Mouse (Mus musculus): ENCODE data around the gene Myocd. TPM values are rescaled to one million over a fixed set of nuclear protein-coding genes. Genes with fewer than 3 reads are reported as not detected.

The Myocd gene
- polyA plus RNA-seq, 1 experiment from 2014 or later = 7.7 TPM

DNA sequence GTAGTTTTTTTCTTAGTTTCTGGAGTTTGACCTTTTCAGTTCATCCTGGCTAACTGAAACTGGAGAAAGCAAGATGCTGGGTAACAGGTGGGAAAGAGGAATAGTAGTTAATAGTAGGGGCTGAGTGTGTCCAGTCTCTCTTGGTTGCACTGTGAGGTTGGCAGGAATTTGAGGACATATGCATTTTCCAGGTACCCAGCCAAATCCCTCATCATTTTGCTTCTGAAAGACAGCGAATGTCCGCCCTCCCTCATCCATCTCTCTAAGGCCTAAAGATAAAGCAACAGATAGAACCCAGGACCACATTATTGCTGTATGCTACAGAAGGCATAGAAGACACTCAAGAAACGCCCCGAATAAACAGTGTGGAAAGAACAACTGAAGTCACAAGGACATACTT is 10.8 kb downstream of the Myocd start:
- no peak overlapping the region for H3K4me3 ChIP-seq (ENCODE audit: low read length)
- H3K4me2 ChIP-seq (replicated peaks; ENCODE audit: low read depth, low read length) = no peak overlapping the region
- H3K9me3 ChIP-seq (ENCODE audit: low read length) = no peaks in the 10 kb centered on the region
- no peak for ATAC-seq (ENCODE audit: low FRiP score, low TSS enrichment)
- H3K4me1 ChIP-seq (ENCODE audit: insufficient read depth, low read length) = no peaks in the 10 kb centered on the region
- no peaks in the 10 kb centered on the region for H3K36me3 ChIP-seq (ENCODE audit: insufficient read depth, low read length)
- H3K9ac ChIP-seq (replicated peaks; ENCODE audit: low read length) = no peak overlapping the region
- H3K27me3 ChIP-seq (ENCODE audit: insufficient read depth, low read length) = no peaks in the 10 kb centered on the region
- H3K27ac ChIP-seq (ENCODE audit: low read length) = no peak overlapping the region
- WGBS = 95% methylated on average over 4 of the region's 4 CpGs

DNA sequence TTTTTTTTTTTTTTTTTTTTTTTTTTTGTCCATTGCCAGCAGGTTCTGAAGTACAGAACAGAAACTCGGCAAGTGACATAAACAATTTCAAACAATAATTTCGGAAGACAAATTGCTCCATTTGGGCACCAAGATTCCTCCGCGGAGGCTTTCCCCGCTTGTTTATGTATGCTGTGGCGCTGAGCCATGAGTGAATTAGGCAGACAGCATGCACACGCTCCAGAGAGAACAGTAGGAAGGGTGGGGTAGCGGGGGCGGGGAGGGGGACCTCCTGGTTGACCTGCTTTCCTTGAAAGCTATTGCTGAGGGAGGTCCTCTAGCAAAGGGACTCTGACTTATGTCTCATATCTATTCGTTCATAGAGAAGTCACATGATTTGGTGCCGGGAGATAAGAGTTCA is 13.6 kb downstream of the Myocd start:
- H3K9me3 ChIP-seq (ENCODE audit: low read length) = no peaks in the 10 kb centered on the region
- WGBS = 76% methylated on average over 11 of the region's 11 CpGs
- H3K27me3 ChIP-seq (ENCODE audit: insufficient read depth, low read length) = no peaks in the 10 kb centered on the region
- H3K4me3 ChIP-seq (ENCODE audit: low read length) = no peak overlapping the region
- H3K4me2 ChIP-seq (replicated peaks; ENCODE audit: low read depth, low read length) = no peak overlapping the region
- ATAC-seq (ENCODE audit: low FRiP score, low TSS enrichment) = no peak
- no peak overlapping the region for H3K9ac ChIP-seq (replicated peaks; ENCODE audit: low read length)
- no peaks in the 10 kb centered on the region for H3K36me3 ChIP-seq (ENCODE audit: insufficient read depth, low read length)
- H3K4me1 ChIP-seq (ENCODE audit: insufficient read depth, low read length) = no peaks in the 10 kb centered on the region
- H3K27ac ChIP-seq (ENCODE audit: low read length) = no peak overlapping the region

DNA sequence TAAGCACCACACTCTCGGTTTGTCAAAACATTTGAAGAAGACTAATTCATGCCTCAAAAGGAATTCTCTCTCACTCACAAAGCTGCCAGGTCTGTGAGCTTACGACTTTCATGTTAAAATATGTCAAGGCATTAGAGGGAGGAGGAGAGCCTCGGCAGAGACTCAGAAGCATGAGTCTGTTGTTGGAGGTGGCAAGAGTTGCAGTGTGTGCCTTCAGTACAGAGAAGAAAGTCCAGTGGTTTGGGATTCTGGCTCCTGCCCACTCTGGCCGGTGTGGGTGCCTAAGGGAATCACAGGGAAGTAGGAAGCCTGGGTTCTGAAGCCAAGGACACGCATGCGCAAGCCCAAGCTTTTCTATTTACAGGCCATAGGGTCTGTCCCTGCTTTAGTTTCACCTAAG is 14.2 kb downstream of the Myocd start:
- no peak overlapping the region for H3K4me3 ChIP-seq (ENCODE audit: low read length)
- no peaks in the 10 kb centered on the region for H3K27me3 ChIP-seq (ENCODE audit: insufficient read depth, low read length)
- no peak overlapping the region for H3K4me2 ChIP-seq (replicated peaks; ENCODE audit: low read depth, low read length)
- H3K9me3 ChIP-seq (ENCODE audit: low read length) = no peaks in the 10 kb centered on the region
- 70% methylated on average over 6 of the region's 6 CpGs for WGBS
- H3K4me1 ChIP-seq (ENCODE audit: insufficient read depth, low read length) = no peaks in the 10 kb centered on the region
- H3K9ac ChIP-seq (replicated peaks; ENCODE audit: low read length) = no peak overlapping the region
- no peak overlapping the region for H3K27ac ChIP-seq (ENCODE audit: low read length)
- H3K36me3 ChIP-seq (ENCODE audit: insufficient read depth, low read length) = no peaks in the 10 kb centered on the region
- ATAC-seq (ENCODE audit: low FRiP score, low TSS enrichment) = no peak

DNA sequence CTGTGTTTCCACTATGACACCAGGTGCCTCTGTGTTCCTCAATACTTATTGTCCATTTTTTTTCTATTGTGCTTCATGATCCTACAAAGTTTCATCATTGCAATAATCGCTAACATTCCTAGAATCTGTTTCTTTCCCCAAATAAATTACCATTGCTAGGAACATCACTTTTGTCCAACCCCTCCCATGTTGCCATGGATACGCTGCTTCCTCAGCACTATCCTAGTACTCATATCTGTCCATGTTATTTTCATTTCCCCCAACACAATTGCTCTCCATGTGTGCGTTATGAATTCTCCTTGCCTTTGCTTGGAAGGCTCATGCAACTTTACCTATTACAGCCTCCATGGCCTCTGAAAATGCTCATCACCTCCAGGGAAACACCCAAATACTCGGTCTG is 19.4 kb downstream of the Myocd start:
- H3K27ac ChIP-seq (ENCODE audit: low read length) = no peak overlapping the region
- H3K9ac ChIP-seq (replicated peaks; ENCODE audit: low read length) = no peak overlapping the region
- no peak overlapping the region for H3K4me2 ChIP-seq (replicated peaks; ENCODE audit: low read depth, low read length)
- H3K27me3 ChIP-seq (ENCODE audit: insufficient read depth, low read length) = no peaks in the 10 kb centered on the region
- no peak overlapping the region for H3K4me3 ChIP-seq (ENCODE audit: low read length)
- WGBS = 91% methylated on average over 4 of the region's 4 CpGs
- no peaks in the 10 kb centered on the region for H3K36me3 ChIP-seq (ENCODE audit: insufficient read depth, low read length)
- H3K9me3 ChIP-seq (ENCODE audit: low read length) = no peaks in the 10 kb centered on the region
- ATAC-seq (ENCODE audit: low FRiP score, low TSS enrichment) = no peak
- H3K4me1 ChIP-seq (ENCODE audit: insufficient read depth, low read length) = no peaks in the 10 kb centered on the region

DNA sequence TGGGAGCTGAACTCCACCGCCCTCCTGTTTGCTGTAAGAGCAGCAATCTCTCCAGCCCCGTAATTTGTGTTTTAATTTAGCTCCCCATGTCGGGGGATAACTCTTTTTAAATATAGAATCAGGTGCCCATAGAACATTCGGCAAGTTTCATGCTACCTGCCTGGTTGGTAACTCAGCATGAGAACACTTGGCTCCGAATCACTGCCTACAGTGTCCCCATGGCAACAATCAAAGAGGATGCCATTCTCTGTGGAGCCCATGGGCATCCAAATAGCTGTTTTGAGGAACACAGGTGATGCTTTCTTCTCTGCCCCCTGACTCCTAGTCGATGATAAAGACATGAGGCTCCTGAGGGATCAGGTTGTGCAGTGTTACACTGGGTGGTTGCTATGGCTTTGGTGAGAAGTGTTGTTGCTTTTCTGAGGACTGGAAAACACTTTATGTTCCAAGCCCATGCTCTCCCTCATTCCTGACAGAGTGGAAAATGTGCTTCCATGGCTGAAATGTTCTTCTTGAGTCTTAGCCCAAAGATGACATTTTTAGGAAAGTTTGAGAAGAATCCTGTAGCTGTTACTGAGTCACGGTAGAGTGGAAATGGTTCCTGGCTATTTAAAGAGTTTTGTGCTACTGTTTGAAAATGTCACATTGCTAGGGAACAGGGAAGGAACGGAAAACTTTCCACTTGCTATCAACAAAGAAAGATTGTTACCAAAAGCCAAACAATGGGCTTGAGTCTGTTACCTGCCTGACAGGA is 23.3 kb downstream of the Myocd start:
- Histone ChIP-seq H3K36me3 (ENCODE audit: insufficient read depth, low read length) (no peaks in the 10 kb centered on the region), H3K27ac (ENCODE audit: low read length) (no peak overlapping the region), H3K4me3 (ENCODE audit: low read length) (no peak overlapping the region), H3K9me3 (ENCODE audit: low read length) (no peaks in the 10 kb centered on the region), H3K4me2 (replicated peaks; ENCODE audit: low read depth, low read length) (no peak overlapping the region), H3K4me1 (ENCODE audit: insufficient read depth, low read length) (no peaks in the 10 kb centered on the region), H3K9ac (replicated peaks; ENCODE audit: low read length) (no peak overlapping the region), H3K27me3 (ENCODE audit: insufficient read depth, low read length) (no peaks in the 10 kb centered on the region)
- ATAC-seq (ENCODE audit: low FRiP score, low TSS enrichment) = no peak
- WGBS = 80% methylated on average over 8 of the region's 8 CpGs

DNA sequence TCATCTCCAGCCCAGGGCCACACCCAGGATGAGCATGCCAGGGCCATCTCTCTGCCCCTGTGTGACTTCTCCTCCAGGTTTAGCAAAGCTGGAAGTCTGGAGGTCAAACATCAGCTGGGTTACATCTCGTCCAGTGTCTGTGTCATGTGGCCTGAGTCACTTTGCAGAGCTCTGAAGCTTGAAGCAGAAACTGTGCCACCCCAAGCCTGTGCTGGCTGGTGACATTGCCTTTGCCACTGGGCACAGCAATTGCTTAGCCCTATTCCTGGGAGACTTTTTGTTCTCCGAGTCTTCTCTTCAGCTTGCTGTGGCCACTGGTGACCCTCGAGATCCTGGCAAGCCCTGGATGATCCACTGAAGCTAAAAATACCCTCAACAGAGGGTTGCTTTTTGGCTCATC is 26.2 kb downstream of the Myocd start:
- Histone ChIP-seq H3K9ac (replicated peaks; ENCODE audit: low read length) (no peak overlapping the region), H3K4me3 (ENCODE audit: low read length) (no peak overlapping the region), H3K27me3 (ENCODE audit: insufficient read depth, low read length) (no peaks in the 10 kb centered on the region), H3K4me1 (ENCODE audit: insufficient read depth, low read length) (no peaks in the 10 kb centered on the region), H3K27ac (ENCODE audit: low read length) (no peak overlapping the region), H3K4me2 (replicated peaks; ENCODE audit: low read depth, low read length) (no peak overlapping the region), H3K9me3 (ENCODE audit: low read length) (no peaks in the 10 kb centered on the region), H3K36me3 (ENCODE audit: insufficient read depth, low read length) (no peaks in the 10 kb centered on the region)
- ATAC-seq (ENCODE audit: low FRiP score, low TSS enrichment) = no peak
- 57% methylated on average over 3 of the region's 3 CpGs for WGBS

DNA sequence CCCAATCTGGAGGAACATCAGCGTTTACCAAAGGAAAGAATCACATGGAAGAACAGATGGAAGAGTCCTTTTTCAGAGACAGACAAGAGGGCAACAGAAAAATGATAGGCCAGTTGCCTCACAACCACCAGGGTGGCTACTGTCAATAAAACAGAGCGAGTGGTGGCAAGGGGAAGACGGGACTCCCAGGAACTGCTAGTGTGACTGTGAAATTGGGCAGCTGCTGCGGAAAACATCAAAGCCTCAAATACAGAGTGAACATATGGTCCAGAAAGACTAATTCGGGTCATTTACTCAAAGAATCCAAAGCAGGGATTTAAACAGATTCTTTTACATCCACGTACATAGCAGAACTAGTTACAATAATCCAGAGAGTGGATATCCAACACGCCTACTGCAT is 29.3 kb downstream of the Myocd start:
- H3K9ac ChIP-seq (replicated peaks; ENCODE audit: low read length) = no peak overlapping the region
- 49% methylated on average over 7 of the region's 7 CpGs for WGBS
- no peak overlapping the region for H3K4me2 ChIP-seq (replicated peaks; ENCODE audit: low read depth, low read length)
- H3K27ac ChIP-seq (ENCODE audit: low read length) = no peak overlapping the region
- H3K4me3 ChIP-seq (ENCODE audit: low read length) = no peak overlapping the region
- no peak for ATAC-seq (ENCODE audit: low FRiP score, low TSS enrichment)
- no peaks in the 10 kb centered on the region for H3K4me1 ChIP-seq (ENCODE audit: insufficient read depth, low read length)
- H3K9me3 ChIP-seq (ENCODE audit: low read length) = no peaks in the 10 kb centered on the region
- no peaks in the 10 kb centered on the region for H3K36me3 ChIP-seq (ENCODE audit: insufficient read depth, low read length)
- no peaks in the 10 kb centered on the region for H3K27me3 ChIP-seq (ENCODE audit: insufficient read depth, low read length)

DNA sequence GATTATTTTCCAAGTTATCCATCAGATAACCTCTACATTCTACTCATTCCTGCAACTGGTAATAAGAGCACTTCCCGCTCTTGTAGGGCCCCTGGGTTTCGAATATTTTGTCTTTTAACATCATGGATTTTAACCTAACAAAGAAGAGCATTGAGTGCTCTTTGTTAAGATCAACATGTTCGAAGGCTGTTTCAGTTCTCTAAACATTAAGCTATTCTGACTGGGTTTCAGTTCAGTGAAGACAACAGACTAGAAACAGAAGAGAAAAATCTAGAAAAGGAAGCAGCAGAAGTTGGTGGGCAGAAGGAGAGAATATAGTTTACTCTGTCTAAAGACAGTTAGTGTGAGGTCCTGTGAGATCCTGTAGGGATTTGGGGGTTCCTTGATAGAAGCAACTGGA is 31.9 kb downstream of the Myocd start:
- no peak for ATAC-seq (ENCODE audit: low FRiP score, low TSS enrichment)
- H3K36me3 ChIP-seq (ENCODE audit: insufficient read depth, low read length) = no peaks in the 10 kb centered on the region

DNA sequence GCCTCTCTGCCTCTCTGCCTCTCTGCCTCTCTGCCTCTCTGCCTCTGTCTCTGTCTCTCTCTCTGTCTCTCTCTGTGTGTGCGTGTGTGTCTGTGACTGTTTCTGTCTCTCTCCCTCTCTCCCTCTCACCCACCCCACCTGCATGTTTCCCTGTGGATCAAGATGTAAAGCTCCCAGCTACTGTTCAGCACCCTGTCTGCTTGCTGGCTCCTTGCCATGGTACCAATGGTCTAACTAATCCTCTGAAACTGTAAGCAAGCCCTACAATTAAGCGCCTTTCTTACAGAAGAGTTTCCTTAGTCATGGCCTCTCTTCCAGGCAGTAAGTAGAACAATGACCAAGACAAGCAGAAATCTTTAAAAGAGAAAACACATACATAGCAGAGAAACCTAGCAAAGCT is 32.9 kb downstream of the Myocd start:
- no peak overlapping the region for H3K27ac ChIP-seq (ENCODE audit: low read length)
- WGBS = 96% methylated on average over 2 of the region's 2 CpGs
- ATAC-seq (ENCODE audit: low FRiP score, low TSS enrichment) = no peak
- H3K27me3 ChIP-seq (ENCODE audit: insufficient read depth, low read length) = no peaks in the 10 kb centered on the region
- H3K4me3 ChIP-seq (ENCODE audit: low read length) = no peak overlapping the region
- H3K9me3 ChIP-seq (ENCODE audit: low read length) = no peaks in the 10 kb centered on the region
- H3K36me3 ChIP-seq (ENCODE audit: insufficient read depth, low read length) = no peaks in the 10 kb centered on the region
- no peaks in the 10 kb centered on the region for H3K4me1 ChIP-seq (ENCODE audit: insufficient read depth, low read length)
- no peak overlapping the region for H3K4me2 ChIP-seq (replicated peaks; ENCODE audit: low read depth, low read length)
- no peak overlapping the region for H3K9ac ChIP-seq (replicated peaks; ENCODE audit: low read length)

More for the DNA sequence above, 31.9 kb downstream of the Myocd start:
- no peak overlapping the region for H3K27ac ChIP-seq (ENCODE audit: low read length)
- no peak overlapping the region for H3K4me3 ChIP-seq (ENCODE audit: low read length)
- no peaks in the 10 kb centered on the region for H3K9me3 ChIP-seq (ENCODE audit: low read length)
- no peaks in the 10 kb centered on the region for H3K4me1 ChIP-seq (ENCODE audit: insufficient read depth, low read length)
- H3K27me3 ChIP-seq (ENCODE audit: insufficient read depth, low read length) = no peaks in the 10 kb centered on the region
- no peak overlapping the region for H3K4me2 ChIP-seq (replicated peaks; ENCODE audit: low read depth, low read length)
- 76% methylated on average over 3 of the region's 3 CpGs for WGBS
- no peak overlapping the region for H3K9ac ChIP-seq (replicated peaks; ENCODE audit: low read length)

DNA sequence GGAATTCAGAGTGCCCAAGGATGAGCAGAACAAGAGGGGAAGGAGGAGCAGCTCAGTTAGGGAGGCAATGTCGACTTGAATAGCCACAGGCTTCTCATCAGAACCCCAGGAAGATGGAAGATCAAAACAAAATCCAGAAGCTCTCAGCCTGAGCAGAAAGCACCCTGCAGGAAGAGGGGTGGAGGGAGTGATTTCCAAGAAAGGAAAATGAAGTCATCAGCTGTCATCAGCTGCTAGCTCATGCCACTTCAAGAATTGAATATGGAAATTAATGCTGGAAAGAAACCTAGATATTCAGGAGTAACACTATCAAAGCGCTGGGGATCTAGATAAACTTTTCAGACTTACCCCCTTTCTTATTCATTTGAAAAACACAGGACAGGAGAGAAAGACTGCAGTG is 34.4 kb downstream of the Myocd start:
- no peak overlapping the region for H3K4me3 ChIP-seq (ENCODE audit: low read length)
- ATAC-seq (ENCODE audit: low FRiP score, low TSS enrichment) = no peak
- H3K27me3 ChIP-seq (ENCODE audit: insufficient read depth, low read length) = no peaks in the 10 kb centered on the region
- H3K27ac ChIP-seq (ENCODE audit: low read length) = no peak overlapping the region
- H3K9ac ChIP-seq (replicated peaks; ENCODE audit: low read length) = no peak overlapping the region
- WGBS = 34% methylated on average over 2 of the region's 2 CpGs
- no peaks in the 10 kb centered on the region for H3K9me3 ChIP-seq (ENCODE audit: low read length)
- no peaks in the 10 kb centered on the region for H3K4me1 ChIP-seq (ENCODE audit: insufficient read depth, low read length)
- no peaks in the 10 kb centered on the region for H3K36me3 ChIP-seq (ENCODE audit: insufficient read depth, low read length)
- H3K4me2 ChIP-seq (replicated peaks; ENCODE audit: low read depth, low read length) = no peak overlapping the region

All from kidney, embryonic 16.5 days (tissue).